Mouse (Mus musculus): ENCODE measurements around the gene Zbtb11. TPM values are rescaled to one million over a fixed set of nuclear protein-coding genes. Genes with fewer than 3 reads are reported as not detected.
"Not testable (repeated sequence)": the region's sequence is repeated elsewhere in the genome, so short reads cannot be mapped to it uniquely, and the experiment has no call there.

The Zbtb11 gene
- polyA plus RNA-seq, 2 experiments, result 12.3 to 17.7 TPM

DNA sequence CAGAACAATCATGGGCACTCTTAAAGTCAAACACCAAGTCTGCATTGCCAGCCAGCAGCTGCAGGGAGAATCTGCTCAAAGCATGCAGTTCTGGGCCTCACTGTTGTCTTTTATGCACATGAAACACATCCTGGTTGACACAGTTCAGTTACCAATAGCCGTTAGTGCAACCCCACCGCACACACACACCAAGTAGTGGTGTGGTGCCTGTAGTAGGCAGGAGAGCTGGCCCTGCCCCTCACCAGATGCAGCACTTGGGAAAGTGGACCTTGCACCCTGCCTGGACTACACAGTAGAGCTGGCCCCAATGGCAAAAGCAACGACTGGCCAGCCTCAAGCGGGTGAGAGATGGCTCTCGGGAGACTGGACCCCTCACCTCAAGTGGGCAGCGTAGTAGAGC, 34.0 kb upstream of the Zbtb11 start:
- no peak overlapping the region for H3K4me2 ChIP-seq (replicated peaks; ENCODE audit: low read depth, low read length, severe bottlenecking)
- TF ChIP-seq POLR2A (IDR thresholded peaks at IDR 0.05; ENCODE audit: borderline replicate concordance, extremely low read depth, insufficient read depth, insufficient read length), result no peak
- no peak for DNase-seq (ENCODE audit: low spot score)
- 92% methylated on average over 6 of the region's 6 CpGs for WGBS
- no peaks in the 10 kb centered on the region for H3K9me3 ChIP-seq (ENCODE audit: control insufficient read depth, low read length)
- no peak for ATAC-seq (ENCODE audit: low FRiP score, low read depth)
- no peaks in the 10 kb centered on the region for H3K4me1 ChIP-seq (ENCODE audit: control insufficient read depth, insufficient read depth, low read length)
- no peaks in the 10 kb centered on the region for H3K27me3 ChIP-seq (ENCODE audit: control insufficient read depth, insufficient read depth, low read length)
- H3K36me3 ChIP-seq (ENCODE audit: control insufficient read depth, insufficient read depth, low read length), result no peaks in the 10 kb centered on the region
- H3K4me3 ChIP-seq (replicated peaks; ENCODE audit: low read length), result no peak overlapping the region
- H3K27ac ChIP-seq (replicated peaks; ENCODE audit: low read depth, low read length), result no peak overlapping the region
- H3K9ac ChIP-seq (ENCODE audit: low read depth, low read length, severe bottlenecking), result no peak overlapping the region

DNA sequence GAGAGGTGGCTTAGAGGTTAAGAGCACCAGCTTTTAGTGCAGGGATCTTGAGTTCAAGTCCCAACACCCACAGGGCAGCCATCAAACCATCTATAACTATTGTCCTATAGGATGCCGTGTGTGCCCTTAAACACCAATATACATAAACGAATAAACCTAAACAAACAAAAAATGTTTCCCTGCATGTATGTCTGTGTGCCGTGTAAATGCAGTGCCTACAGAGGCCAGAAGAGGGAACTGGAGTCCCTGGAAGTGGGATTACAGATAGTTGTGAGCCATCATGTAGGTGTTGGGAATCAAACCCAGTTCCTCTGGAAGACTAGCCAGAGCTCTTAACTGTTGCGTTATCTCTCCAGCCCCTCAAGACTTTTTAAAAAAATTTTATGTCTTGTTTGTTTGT, 32.9 kb upstream of the Zbtb11 start:
- DNase-seq (ENCODE audit: low spot score) (no peak), ATAC-seq (ENCODE audit: low FRiP score, low read depth) (no peak)
- no peak overlapping the region for H3K4me2 ChIP-seq (replicated peaks; ENCODE audit: low read depth, low read length, severe bottlenecking)
- H3K27me3 ChIP-seq (ENCODE audit: control insufficient read depth, insufficient read depth, low read length), result no peaks in the 10 kb centered on the region
- H3K9ac ChIP-seq (ENCODE audit: low read depth, low read length, severe bottlenecking), result no peak overlapping the region
- TF ChIP-seq POLR2A (IDR thresholded peaks at IDR 0.05; ENCODE audit: borderline replicate concordance, extremely low read depth, insufficient read depth, insufficient read length), result no peak
- no peak overlapping the region for H3K27ac ChIP-seq (replicated peaks; ENCODE audit: low read depth, low read length)
- WGBS, result 88% methylated on average over 4 of the region's 4 CpGs
- H3K36me3 ChIP-seq (ENCODE audit: control insufficient read depth, insufficient read depth, low read length), result no peaks in the 10 kb centered on the region
- no peaks in the 10 kb centered on the region for H3K4me1 ChIP-seq (ENCODE audit: control insufficient read depth, insufficient read depth, low read length)
- H3K4me3 ChIP-seq (replicated peaks; ENCODE audit: low read length), result no peak overlapping the region
- no peaks in the 10 kb centered on the region for H3K9me3 ChIP-seq (ENCODE audit: control insufficient read depth, low read length)

DNA sequence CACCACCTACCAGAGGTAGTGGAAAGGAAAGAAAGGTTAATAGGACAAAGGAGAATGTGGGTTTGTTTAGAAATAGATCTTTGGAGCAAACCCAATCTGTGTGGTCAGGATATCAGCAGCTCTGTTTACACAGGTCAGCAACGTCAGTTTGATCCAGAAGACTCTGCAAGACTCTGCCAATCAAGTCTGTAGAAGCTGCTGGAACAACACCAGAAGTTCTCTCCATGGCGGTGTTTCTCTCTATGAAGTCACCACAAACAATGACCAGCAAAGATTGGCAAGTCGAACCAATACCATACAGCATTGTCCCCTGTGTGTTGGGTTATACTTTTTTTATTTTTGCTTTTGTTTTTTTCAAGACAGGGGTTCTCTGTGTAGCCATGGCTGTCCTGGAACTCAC, 26.4 kb upstream of the Zbtb11 start:
- 81% methylated on average over 3 of the region's 3 CpGs for WGBS
- no peak for TF ChIP-seq POLR2A (IDR thresholded peaks at IDR 0.05; ENCODE audit: borderline replicate concordance, extremely low read depth, insufficient read depth, insufficient read length)

DNA sequence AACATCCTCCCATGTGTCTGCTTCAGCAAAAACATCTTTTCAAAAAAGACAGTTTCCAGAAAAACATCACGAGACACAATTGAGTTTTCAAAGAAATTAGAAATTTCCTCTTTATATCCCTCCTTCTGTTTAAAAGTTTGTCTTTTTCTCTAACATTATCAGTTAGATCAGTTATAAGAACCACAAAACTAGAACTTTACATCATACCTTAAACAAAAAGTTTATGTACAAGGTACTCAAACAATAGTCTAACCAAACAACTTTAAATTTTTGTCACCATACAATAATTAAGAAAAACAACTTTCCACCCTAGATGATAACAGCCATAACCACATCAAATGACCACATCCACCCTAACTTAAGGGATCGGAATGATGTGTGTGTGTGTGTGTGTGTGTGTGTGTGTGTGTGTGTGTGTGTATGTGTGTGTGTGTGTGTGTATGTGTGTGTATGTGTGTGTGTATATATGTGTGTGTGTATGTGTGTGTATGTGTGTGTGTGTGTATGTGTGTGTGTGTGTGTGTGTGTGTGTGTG, 25.7 kb upstream of the Zbtb11 start:
- H3K9me3 ChIP-seq (ENCODE audit: control insufficient read depth, low read length); H3K9ac ChIP-seq (ENCODE audit: low read depth, low read length, severe bottlenecking); H3K27ac ChIP-seq (replicated peaks; ENCODE audit: low read depth, low read length); H3K36me3 ChIP-seq (ENCODE audit: control insufficient read depth, insufficient read depth, low read length); H3K4me1 ChIP-seq (ENCODE audit: control insufficient read depth, insufficient read depth, low read length); H3K4me2 ChIP-seq (replicated peaks; ENCODE audit: low read depth, low read length, severe bottlenecking); H3K4me3 ChIP-seq (replicated peaks; ENCODE audit: low read length); H3K27me3 ChIP-seq (ENCODE audit: control insufficient read depth, insufficient read depth, low read length); ATAC-seq (ENCODE audit: low FRiP score, low read depth); DNase-seq (ENCODE audit: low spot score): not testable (repeated sequence)
- WGBS, result 81% methylated on average over 2 of the region's 2 CpGs

More for the DNA sequence above, 26.4 kb upstream of the Zbtb11 start:
- no peak overlapping the region for H3K4me2 ChIP-seq (replicated peaks; ENCODE audit: low read depth, low read length, severe bottlenecking)
- H3K4me1 ChIP-seq (ENCODE audit: control insufficient read depth, insufficient read depth, low read length), result no peaks in the 10 kb centered on the region
- no peaks in the 10 kb centered on the region for H3K27me3 ChIP-seq (ENCODE audit: control insufficient read depth, insufficient read depth, low read length)
- H3K27ac ChIP-seq (replicated peaks; ENCODE audit: low read depth, low read length), result no peak overlapping the region
- ATAC-seq (ENCODE audit: low FRiP score, low read depth) (no peak), DNase-seq (ENCODE audit: low spot score) (no peak)
- no peak overlapping the region for H3K4me3 ChIP-seq (replicated peaks; ENCODE audit: low read length)
- no peak overlapping the region for H3K9ac ChIP-seq (ENCODE audit: low read depth, low read length, severe bottlenecking)
- no peaks in the 10 kb centered on the region for H3K9me3 ChIP-seq (ENCODE audit: control insufficient read depth, low read length)
- H3K36me3 ChIP-seq (ENCODE audit: control insufficient read depth, insufficient read depth, low read length), result no peaks in the 10 kb centered on the region

DNA sequence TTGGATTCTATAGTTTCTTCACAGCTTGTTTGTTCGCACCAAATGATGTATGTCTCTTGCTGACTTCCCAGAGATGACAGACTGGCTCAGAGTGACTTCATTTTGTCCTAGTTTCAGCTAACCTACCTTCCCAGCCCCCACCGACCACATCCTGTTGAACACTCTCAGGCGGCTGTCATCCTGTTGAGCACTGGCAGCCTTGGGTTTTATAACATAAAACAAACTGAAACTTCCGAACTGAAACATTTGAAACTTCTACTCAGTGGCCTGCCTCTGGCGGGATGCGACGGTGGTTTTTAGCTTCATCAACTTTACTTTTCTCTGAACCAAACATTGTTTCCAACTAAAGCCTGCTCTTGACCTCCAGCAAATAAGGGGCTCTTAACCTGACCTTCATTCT, 24.7 kb upstream of the Zbtb11 start:
- Histone ChIP-seq H3K27ac (replicated peaks; ENCODE audit: low read depth, low read length) (no peak overlapping the region), H3K4me3 (replicated peaks; ENCODE audit: low read length) (no peak overlapping the region), H3K9ac (ENCODE audit: low read depth, low read length, severe bottlenecking) (no peak overlapping the region), H3K4me1 (ENCODE audit: control insufficient read depth, insufficient read depth, low read length) (no peaks in the 10 kb centered on the region), H3K36me3 (ENCODE audit: control insufficient read depth, insufficient read depth, low read length) (no peaks in the 10 kb centered on the region), H3K27me3 (ENCODE audit: control insufficient read depth, insufficient read depth, low read length) (no peaks in the 10 kb centered on the region), H3K9me3 (ENCODE audit: control insufficient read depth, low read length) (no peaks in the 10 kb centered on the region), H3K4me2 (replicated peaks; ENCODE audit: low read depth, low read length, severe bottlenecking) (no peak overlapping the region)
- TF ChIP-seq POLR2A (IDR thresholded peaks at IDR 0.05; ENCODE audit: borderline replicate concordance, extremely low read depth, insufficient read depth, insufficient read length), result no peak
- DNase-seq (ENCODE audit: low spot score) (no peak), ATAC-seq (ENCODE audit: low FRiP score, low read depth) (no peak)
- 66% methylated on average over 7 of the region's 7 CpGs for WGBS

DNA sequence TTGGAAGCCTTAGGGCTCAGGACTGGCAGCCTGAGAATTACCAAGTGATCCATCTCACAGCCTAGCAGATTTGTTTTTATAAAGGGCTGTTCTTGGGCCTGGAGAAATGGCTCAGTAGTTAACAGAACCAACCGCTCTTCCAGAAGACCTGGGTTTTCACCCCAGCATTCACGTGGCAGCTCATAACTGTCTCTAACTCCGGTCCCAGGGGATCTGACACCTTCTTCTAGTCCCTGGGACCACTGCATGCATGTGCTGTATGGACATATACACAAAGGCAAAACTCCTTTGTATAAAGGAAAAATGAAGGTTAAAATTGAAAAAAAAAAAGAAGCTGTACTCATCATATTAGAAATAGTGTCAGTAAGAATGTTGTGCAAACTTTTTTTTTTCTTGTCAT, 23.2 kb upstream of the Zbtb11 start:
- Histone ChIP-seq H3K36me3 (ENCODE audit: control insufficient read depth, insufficient read depth, low read length) (no peaks in the 10 kb centered on the region), H3K4me2 (replicated peaks; ENCODE audit: low read depth, low read length, severe bottlenecking) (no peak overlapping the region), H3K9me3 (ENCODE audit: control insufficient read depth, low read length) (no peaks in the 10 kb centered on the region), H3K27ac (replicated peaks; ENCODE audit: low read depth, low read length) (no peak overlapping the region), H3K27me3 (ENCODE audit: control insufficient read depth, insufficient read depth, low read length) (no peaks in the 10 kb centered on the region), H3K9ac (ENCODE audit: low read depth, low read length, severe bottlenecking) (no peak overlapping the region), H3K4me3 (replicated peaks; ENCODE audit: low read length) (no peak overlapping the region), H3K4me1 (ENCODE audit: control insufficient read depth, insufficient read depth, low read length) (no peaks in the 10 kb centered on the region)
- DNase-seq (ENCODE audit: low spot score), result no peak
- TF ChIP-seq POLR2A (IDR thresholded peaks at IDR 0.05; ENCODE audit: borderline replicate concordance, extremely low read depth, insufficient read depth, insufficient read length), result no peak
- no peak for ATAC-seq (ENCODE audit: low FRiP score, low read depth)
- WGBS, result 59% methylated on average over 3 of the region's 3 CpGs
